Mouse (Mus musculus) lung, postnatal 0 days (tissue): Measurements from ENCODE around the gene Radil. TPM values are rescaled to one million over a fixed set of nuclear protein-coding genes. Genes with fewer than 3 reads are reported as not detected.
A peak's percentile ranks its signal among the peaks of the same experiment; 100 is the strongest.

Source experiments
- ATAC-seq: fragments of 200-750 bp; cut with Nextera tagmentation; 2 replicates; pipeline ENCODE4 v1.8.0; 2017; ENCODE audit warnings: moderate library complexity
- DNase-seq: peaks from one replicate; pipeline ENCODE4 v3.0.0-alpha.2; 2016; ENCODE audit warnings: low spot score
- H3K27ac ChIP-seq: fragments of 300-500 bp; sonication (generic); 2 replicates; pipeline ENCODE4 v1.5.1; 2014; ENCODE audit warnings: antibody characterized with exemption, mild to moderate bottlenecking, low read length, mixed read lengths
- H3K27me3 ChIP-seq: fragments of 300-500 bp; sonication (generic); replicated peaks from 2 replicates; pipeline ENCODE4 v1.6.1; 2014; ENCODE audit warnings: low read length, mixed read lengths; ENCODE audit not compliant: insufficient read depth
- H3K36me3 ChIP-seq: fragments of 300-500 bp; sonication (generic); 2 replicates; pipeline ENCODE4 v1.6.1; 2014; ENCODE audit warnings: low read length, mixed read lengths; ENCODE audit not compliant: insufficient read depth
- H3K4me1 ChIP-seq: fragments of 300-500 bp; sonication (generic); 2 replicates; pipeline ENCODE4 v1.6.1; 2014; ENCODE audit warnings: antibody characterized with exemption, low read depth, low read length, mixed read lengths; ENCODE audit not compliant: insufficient read depth
- H3K4me2 ChIP-seq: fragments of 300-500 bp; sonication (generic); replicated peaks from 2 replicates; pipeline ENCODE4 v1.6.1; 2014; ENCODE audit warnings: low read depth, mild to moderate bottlenecking, low read length, moderate library complexity, mixed read lengths
- H3K4me3 ChIP-seq: fragments of 300-500 bp; sonication (generic); 2 replicates; pipeline ENCODE4 v1.5.1; 2014; ENCODE audit warnings: low read depth, low read length
- H3K9ac ChIP-seq: fragments of 300-500 bp; sonication (generic); replicated peaks from 2 replicates; pipeline ENCODE4 v1.6.1; 2014; ENCODE audit warnings: low read depth, mild to moderate bottlenecking
- H3K9me3 ChIP-seq: fragments of 300-500 bp; sonication (generic); 2 replicates; pipeline ENCODE4 v1.6.1; 2016; ENCODE audit warnings: low read length, mixed read lengths
- CTCF ChIP-seq: IDR thresholded peaks from 2 replicates; pipeline ENCODE4 v1.5.1; 2016; ENCODE audit warnings: antibody characterized with exemption, mild to moderate bottlenecking
- EP300 ChIP-seq: IDR thresholded peaks from 2 replicates; pipeline ENCODE4 v1.6.1; 2016; ENCODE audit warnings: antibody characterized with exemption, mild to moderate bottlenecking, control low read depth
- WGBS: fragments of 180-500 bp; shearing (Covaris S2); extraction: QIAGEN DNeasy Blood & Tissue Kit; methylation state at CpG from one replicate; pipeline ENCODE4 v1.1.7; 2014; 5-methylcytosine and 5-hydroxymethylcytosine counted together
- polyA plus RNA-seq: library from polyadenylated mRNA; unstranded; fragments of >200 nt; fragmentation: Nextera tagmentation; extraction: Ambion mirVana; gene quantifications from 2 replicates; pipeline ENCODE4 v1.2.1, GENCODE M21; 2015

The Radil gene
- polyA plus RNA-seq, 1 experiment from 2014 or later: 13.5 TPM

- DNase-seq (no peak), ATAC-seq (no peak)
- TF ChIP-seq CTCF: no peak
- TF ChIP-seq EP300: no peak
- Histone ChIP-seq H3K27ac (no peak overlapping the region), H3K27me3 (no peaks in the 10 kb centered on the region), H3K4me3 (no peak overlapping the region), H3K9ac (no peak overlapping the region), H3K4me2 (no peak overlapping the region), H3K9me3 (no peaks in the 10 kb centered on the region), H3K4me1 (peaks cover 5% of the 10 kb centered on the region; the same call in 1 of the 2 replicates), H3K36me3 (peaks cover 20% of the 10 kb centered on the region; the same call in 1 of the 2 replicates)
- WGBS: 94% methylated on average over 13 of the region's 13 CpGs
These were observed 82.5 kb downstream of the Radil start for GRCm38 (mm10) chr5:142468375-142468774.

DNA sequence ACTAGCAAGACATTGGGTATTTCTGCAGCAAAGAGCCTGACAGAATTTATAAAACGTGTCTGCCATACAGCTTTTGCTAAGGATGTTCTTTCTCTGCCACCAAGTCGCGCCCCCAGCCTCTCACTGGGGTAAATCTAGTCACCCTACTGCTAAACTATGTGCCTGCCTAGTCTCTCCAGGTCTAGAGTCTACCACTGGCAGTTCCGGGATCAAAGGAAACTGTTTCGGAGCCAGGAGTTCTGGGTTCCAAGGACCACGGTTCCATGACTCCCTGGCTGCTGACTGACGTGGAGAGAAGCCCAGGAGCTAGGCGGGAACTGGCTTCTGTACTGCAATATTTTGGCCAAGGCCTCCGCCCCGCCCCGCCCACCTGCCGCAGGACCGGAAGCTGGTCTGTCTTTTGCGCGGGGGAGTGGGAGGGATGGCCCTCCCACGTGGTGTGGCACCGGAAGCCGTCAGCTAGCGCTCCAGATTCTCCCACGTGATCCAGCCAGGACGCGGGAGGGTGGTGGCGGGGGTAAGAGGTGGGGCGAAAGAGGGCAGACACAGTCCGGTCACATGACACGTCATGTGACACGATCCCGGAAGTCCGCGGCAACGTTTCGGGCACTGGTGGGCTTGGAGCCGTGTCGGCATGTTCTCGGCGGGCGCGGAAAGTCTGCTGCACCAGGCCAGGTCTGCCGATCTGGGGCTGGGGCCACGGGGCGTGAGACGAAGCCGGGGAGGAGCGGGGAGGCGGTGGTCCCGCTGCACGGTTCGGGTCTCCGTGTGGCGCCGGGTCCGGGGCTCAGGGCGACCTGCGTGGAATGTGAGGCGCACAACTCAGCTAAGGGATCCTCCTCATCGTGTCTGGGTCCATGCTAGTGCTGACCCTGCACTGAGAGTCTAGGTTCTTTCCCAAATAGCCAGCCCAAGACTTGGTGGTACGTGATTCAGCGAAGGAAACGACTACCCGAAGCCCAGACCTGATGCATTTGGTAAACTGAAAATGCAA is 87.1 kb downstream of the Radil start, which contains the start of gene Ap5z1:
Gene Ap5z1, plus strand, starts transcription at position 484 of the 994 bp plus-strand sequence.
- 2% methylated on average over 59 of the region's 60 CpGs for WGBS
- TF ChIP-seq CTCF (no peak), EP300 (peak; percentile 29; the same call in 1 of the 2 replicates)
- H3K9me3 ChIP-seq: no peaks in the 10 kb centered on the region

GRCm38 (mm10) chr5:142463011-142463410 is 87.9 kb downstream of the Radil start:
- TF ChIP-seq EP300: no peak
- TF ChIP-seq CTCF: no peak
- no peak overlapping the region for H3K9ac ChIP-seq
- peak overlapping the region; percentile 83 for H3K27ac ChIP-seq
- no peaks in the 10 kb centered on the region for H3K9me3 ChIP-seq
- WGBS: 84% methylated on average over 6 of the region's 6 CpGs
- no peaks in the 10 kb centered on the region for H3K27me3 ChIP-seq
- DNase-seq: no peak
- 0 out of 2 replicates have a peak, but pooled peaks cover 15% of the 10 kb centered on the region for H3K36me3 ChIP-seq
- H3K4me3 ChIP-seq: peak overlapping the region; percentile 85; the same call in 1 of the 2 replicates
- H3K4me1 ChIP-seq: peaks cover 5% of the 10 kb centered on the region; the same call in 1 of the 2 replicates
- H3K4me2 ChIP-seq: peak overlapping the region; percentile 93; the same call in 1 of the 2 replicates
- ATAC-seq: no peak

More for the DNA sequence above, 87.1 kb downstream of the Radil start, which contains the start of gene Ap5z1:
- Histone ChIP-seq H3K4me3 (peak within 1 kb of the TSS; percentile 85), H3K9ac (peak within 1 kb of the TSS; percentile 72), H3K27me3 (no peaks in the 10 kb centered on the region), H3K4me2 (peak within 1 kb of the TSS; percentile 93), H3K36me3 (peaks cover 14% of the 10 kb centered on the region; the same call in 1 of the 2 replicates), H3K4me1 (peaks cover 5% of the 10 kb centered on the region; the same call in 1 of the 2 replicates), H3K27ac (peak within 1 kb of the TSS; percentile 83)
- DNase-seq: peak; percentile 98
- ATAC-seq: peak; percentile 97

DNA sequence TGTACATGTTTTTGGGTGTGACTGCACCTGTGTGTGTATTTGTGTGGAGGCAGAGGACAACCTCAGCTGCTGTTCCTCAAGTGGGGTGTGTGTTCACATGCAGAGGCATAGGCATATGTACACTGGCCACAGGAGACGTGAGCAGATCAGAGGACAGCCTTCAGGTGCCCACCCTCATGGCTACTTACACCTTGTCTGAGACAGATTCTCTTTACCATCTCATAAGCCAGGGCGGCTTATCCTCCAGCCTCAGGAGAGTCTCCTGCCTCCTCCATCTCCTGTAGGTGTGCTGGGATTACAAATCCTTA is 88.3 kb downstream of the Radil start:
- ATAC-seq (no peak), DNase-seq (no peak)
- no peaks in the 10 kb centered on the region for H3K9me3 ChIP-seq
- WGBS: 89% methylated on average over 2 of the region's 2 CpGs
- 0 out of 2 replicates have a peak, but pooled peaks cover 13% of the 10 kb centered on the region for H3K36me3 ChIP-seq
- H3K4me3 ChIP-seq: no peak overlapping the region
- H3K4me2 ChIP-seq: no peak overlapping the region
- H3K27me3 ChIP-seq: no peaks in the 10 kb centered on the region
- no peak for TF ChIP-seq EP300
- TF ChIP-seq CTCF: no peak
- H3K9ac ChIP-seq: no peak overlapping the region
- H3K27ac ChIP-seq: no peak overlapping the region
- H3K4me1 ChIP-seq: peaks cover 5% of the 10 kb centered on the region; the same call in 1 of the 2 replicates

GRCm38 (mm10) chr5:142461942-142462640 is 88.8 kb downstream of the Radil start:
- DNase-seq (no peak), ATAC-seq (no peak)
- Histone ChIP-seq H3K36me3 (0 out of 2 replicates have a peak, but pooled peaks cover 8% of the 10 kb centered on the region), H3K4me2 (no peak overlapping the region), H3K9me3 (no peaks in the 10 kb centered on the region), H3K9ac (no peak overlapping the region), H3K4me1 (peaks cover 5% of the 10 kb centered on the region; the same call in 1 of the 2 replicates), H3K27ac (no peak overlapping the region), H3K4me3 (no peak overlapping the region), H3K27me3 (no peaks in the 10 kb centered on the region)
- TF ChIP-seq EP300 (no peak), CTCF (no peak)
- WGBS: 94% methylated on average over 7 of the region's 7 CpGs

- TF ChIP-seq EP300 (no peak), CTCF (no peak)
- Histone ChIP-seq H3K4me2 (no peak overlapping the region), H3K9me3 (no peaks in the 10 kb centered on the region), H3K9ac (no peak overlapping the region), H3K4me1 (peaks cover 4% of the 10 kb centered on the region; the same call in 1 of the 2 replicates), H3K27ac (no peak overlapping the region), H3K36me3 (peaks cover 20% of the 10 kb centered on the region), H3K4me3 (no peak overlapping the region), H3K27me3 (no peaks in the 10 kb centered on the region)
- ATAC-seq: no peak
- 70% methylated on average over 5 of the region's 5 CpGs for WGBS
- DNase-seq: no peak
These were observed 91.1 kb downstream of the Radil start for GRCm38 (mm10) chr5:142459834-142460233.
